Mouse (Mus musculus) kidney, postnatal 14 days (tissue): ENCODE data around the gene Brdt.

Source experiments
- DNase-seq: peaks from one replicate; pipeline ENCODE4 v3.0.0; 2022; ENCODE audit warnings: mixed read lengths

Brdt gene

GRCm38 (mm10) chr5:107421676-107422075, 90.7 kb downstream of the Brdt start:
- no peak for DNase-seq

GRCm38 (mm10) chr5:107431249-107431648, 100.3 kb downstream of the Brdt start, which contains the start of gene Lpcat2b:
TSS of gene Lpcat2b (plus strand) at chr5:107431549.
- DNase-seq = no peak

GRCm38 (mm10) chr5:107434001-107434400, 103.0 kb downstream of the Brdt start:
- DNase-seq = no peak

- no peak for DNase-seq
These were observed 105.2 kb downstream of the Brdt start for GRCm38 (mm10) chr5:107436185-107436584.
